Mouse (Mus musculus): ENCODE measurements around the gene Egln1.

The Egln1 gene

GRCm38 (mm10) chr8:124944406-124944805 lies 4.7 kb downstream of the Egln1 start:
- DNase-seq (ENCODE audit: low spot score) = no peak

GRCm38 (mm10) chr8:124943801-124944200 lies 5.3 kb downstream of the Egln1 start:
- DNase-seq (ENCODE audit: low spot score) = no peak

- no peak for DNase-seq (ENCODE audit: low spot score)
Measured at GRCm38 (mm10) chr8:124937293-124937692, 11.8 kb downstream of the Egln1 start.

GRCm38 (mm10) chr8:124936699-124937098 lies 12.4 kb downstream of the Egln1 start:
- DNase-seq (ENCODE audit: low spot score) = no peak

- DNase-seq (ENCODE audit: low spot score) = no peak
Measured at GRCm38 (mm10) chr8:124935116-124935515, 14.0 kb downstream of the Egln1 start.

- DNase-seq (ENCODE audit: low spot score) = no peak
Measured at GRCm38 (mm10) chr8:124932435-124932834, 16.7 kb downstream of the Egln1 start.

GRCm38 (mm10) chr8:124930649-124931048 lies 18.5 kb downstream of the Egln1 start:
- DNase-seq (ENCODE audit: low spot score) = no peak

GRCm38 (mm10) chr8:124930086-124930485 lies 19.0 kb downstream of the Egln1 start:
- DNase-seq (ENCODE audit: low spot score) = no peak

- no peak for DNase-seq (ENCODE audit: low spot score)
Measured at GRCm38 (mm10) chr8:124929006-124929405, 20.1 kb downstream of the Egln1 start.

GRCm38 (mm10) chr8:124926351-124926771 lies 22.8 kb downstream of the Egln1 start:
- peak; percentile 50 for DNase-seq (ENCODE audit: low spot score)

- peak; percentile 31 for DNase-seq (ENCODE audit: low spot score)
Measured at GRCm38 (mm10) chr8:124925544-124926266, 23.4 kb downstream of the Egln1 start.

GRCm38 (mm10) chr8:124923971-124924652 lies 25.0 kb downstream of the Egln1 start:
- no peak for DNase-seq (ENCODE audit: low spot score)

GRCm38 (mm10) chr8:124922490-124923089 lies 26.5 kb downstream of the Egln1 start:
- DNase-seq (ENCODE audit: low spot score) = no peak

- DNase-seq (ENCODE audit: low spot score) = no peak
Measured at GRCm38 (mm10) chr8:124921369-124922279, 27.5 kb downstream of the Egln1 start.

- DNase-seq (ENCODE audit: low spot score) = no peak
Measured at GRCm38 (mm10) chr8:124917741-124918484, 31.2 kb downstream of the Egln1 start.

GRCm38 (mm10) chr8:124914061-124914460 lies 35.1 kb downstream of the Egln1 start:
- no peak for DNase-seq (ENCODE audit: low spot score)

GRCm38 (mm10) chr8:124911938-124912872 lies 36.9 kb downstream of the Egln1 start:
- DNase-seq (ENCODE audit: low spot score) = peak; percentile 63

- DNase-seq (ENCODE audit: low spot score) = no peak
Measured at GRCm38 (mm10) chr8:124910349-124910748, 38.8 kb downstream of the Egln1 start.

GRCm38 (mm10) chr8:124909936-124910335 lies 39.2 kb downstream of the Egln1 start:
- no peak for DNase-seq (ENCODE audit: low spot score)

GRCm38 (mm10) chr8:124905482-124905881 lies 43.6 kb downstream of the Egln1 start:
- DNase-seq (ENCODE audit: low spot score) = no peak

Measured in yolk sac, embryonic 10.5 days (tissue).